Mouse (Mus musculus): ENCODE measurements at regions not wholly inside any gene's neighbourhood (a gene's known extent, or its start where the extent isn't known, plus 50 kb on each side); places are given as distances from the start of the nearest gene placed in this dataset.

DNA sequence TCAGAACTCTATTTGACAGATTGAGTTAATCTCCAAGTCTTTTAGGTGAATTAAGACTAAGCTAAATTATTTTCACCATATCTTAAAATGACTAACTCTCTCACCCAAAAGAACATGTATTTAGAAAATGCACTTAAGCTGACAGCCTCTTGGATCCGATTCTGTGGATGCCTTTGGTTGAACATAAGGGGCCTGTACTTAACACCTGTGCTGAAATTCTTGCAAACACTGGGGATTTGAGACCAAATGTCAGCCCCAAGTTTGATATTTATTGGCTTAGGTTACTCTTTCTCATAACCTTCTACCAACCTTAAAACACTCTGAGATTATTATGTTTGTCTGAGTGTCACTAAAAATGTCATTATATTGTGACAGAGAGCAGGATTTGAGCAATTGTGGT, 126.6 kb upstream of the C9orf72 start:
- H3ac ChIP-seq (ENCODE audit: control insufficient read depth, insufficient read length), result no peak overlapping the region
- H3K27me3 ChIP-seq (ENCODE audit: control insufficient read depth, insufficient read depth, insufficient read length), result no peaks in the 10 kb centered on the region
- no peaks in the 10 kb centered on the region for H3K36me3 ChIP-seq (ENCODE audit: control insufficient read depth, insufficient read depth)
- no peak overlapping the region for H3K4me3 ChIP-seq
- no peak overlapping the region for H3K4me2 ChIP-seq (ENCODE audit: low read depth)
- H3K79me2 ChIP-seq (ENCODE audit: control insufficient read depth, insufficient read depth), result no peaks in the 10 kb centered on the region
- TF ChIP-seq USF1 (IDR thresholded peaks at IDR 0.05; ENCODE audit: low read depth) (no peak), MAX (IDR thresholded peaks at IDR 0.05; ENCODE audit: low read depth) (no peak), MYOD1 (IDR thresholded peaks at IDR 0.05; ENCODE audit: control insufficient read depth in 1 of 3, insufficient read length in 2 of 3, low read depth in 2 of 3) (no peak), TCF12 (IDR thresholded peaks at IDR 0.05; ENCODE audit: insufficient read depth, poor library complexity, severe bottlenecking) (no peak), POLR2AphosphoS2 (IDR thresholded peaks at IDR 0.05; ENCODE audit: insufficient read length, low read depth) (no peak), TCF3 (IDR thresholded peaks at IDR 0.05; ENCODE audit: insufficient read length, low read depth) (no peak), POLR2A (IDR thresholded peaks at IDR 0.05; ENCODE audit: insufficient read length, low read depth) (no peak), MYOG (IDR thresholded peaks at IDR 0.05; ENCODE audit: control insufficient read depth in 1 of 3, insufficient read depth in 1 of 3, insufficient read length in 2 of 3, low read depth in 2 of 3) (no peak), REST (IDR thresholded peaks at IDR 0.05; ENCODE audit: insufficient read depth, insufficient read length) (no peak), SRF (IDR thresholded peaks at IDR 0.05; ENCODE audit: control insufficient read depth, insufficient read length, low read depth) (no peak), CEBPB (IDR thresholded peaks at IDR 0.05; ENCODE audit: insufficient read depth, poor library complexity, severe bottlenecking) (no peak), E2F4 (IDR thresholded peaks at IDR 0.05; ENCODE audit: insufficient read depth) (no peak)

GRCm38 (mm10) chr4:35350465-35350864, 124.5 kb upstream of the C9orf72 start:
- Histone ChIP-seq H3K79me2 (ENCODE audit: control insufficient read depth, insufficient read depth) (no peaks in the 10 kb centered on the region), H3ac (ENCODE audit: control insufficient read depth, insufficient read length) (no peak overlapping the region), H3K36me3 (ENCODE audit: control insufficient read depth, insufficient read depth) (no peaks in the 10 kb centered on the region), H3K4me2 (ENCODE audit: low read depth) (no peak overlapping the region), H3K27me3 (ENCODE audit: control insufficient read depth, insufficient read depth, insufficient read length) (no peaks in the 10 kb centered on the region), H3K4me3 (no peak overlapping the region)
- TF ChIP-seq REST (IDR thresholded peaks at IDR 0.05; ENCODE audit: insufficient read depth, insufficient read length), result no peak
- TF ChIP-seq CEBPB (IDR thresholded peaks at IDR 0.05; ENCODE audit: insufficient read depth, poor library complexity, severe bottlenecking), result no peak
- TF ChIP-seq TCF3 (IDR thresholded peaks at IDR 0.05; ENCODE audit: insufficient read length, low read depth), result no peak
- no peak for TF ChIP-seq MYOG (IDR thresholded peaks at IDR 0.05; ENCODE audit: control insufficient read depth in 1 of 3, insufficient read depth in 1 of 3, insufficient read length in 2 of 3, low read depth in 2 of 3)
- TF ChIP-seq USF1 (IDR thresholded peaks at IDR 0.05; ENCODE audit: low read depth), result no peak
- TF ChIP-seq SRF (IDR thresholded peaks at IDR 0.05; ENCODE audit: control insufficient read depth, insufficient read length, low read depth), result no peak
- TF ChIP-seq E2F4 (IDR thresholded peaks at IDR 0.05; ENCODE audit: insufficient read depth), result no peak

GRCm38 (mm10) chr4:35347609-35348008, 121.6 kb upstream of the C9orf72 start:
- H3K4me3 ChIP-seq, result no peak overlapping the region

GRCm38 (mm10) chr4:35343751-35344150, 117.8 kb upstream of the C9orf72 start:
- TF ChIP-seq REST (IDR thresholded peaks at IDR 0.05; ENCODE audit: insufficient read depth, insufficient read length) (no peak), CEBPB (IDR thresholded peaks at IDR 0.05; ENCODE audit: insufficient read depth, poor library complexity, severe bottlenecking) (no peak), MYOD1 (IDR thresholded peaks at IDR 0.05; ENCODE audit: control insufficient read depth in 1 of 3, insufficient read length in 2 of 3, low read depth in 2 of 3) (no peak), POLR2A (IDR thresholded peaks at IDR 0.05; ENCODE audit: insufficient read length, low read depth) (no peak), MAX (IDR thresholded peaks at IDR 0.05; ENCODE audit: low read depth) (no peak), SRF (IDR thresholded peaks at IDR 0.05; ENCODE audit: control insufficient read depth, insufficient read length, low read depth) (no peak), E2F4 (IDR thresholded peaks at IDR 0.05; ENCODE audit: insufficient read depth) (no peak), TCF12 (IDR thresholded peaks at IDR 0.05; ENCODE audit: insufficient read depth, poor library complexity, severe bottlenecking) (no peak)
- H3K4me2 ChIP-seq (ENCODE audit: low read depth), result no peak overlapping the region
- H3K79me2 ChIP-seq (ENCODE audit: control insufficient read depth, insufficient read depth), result no peaks in the 10 kb centered on the region
- no peaks in the 10 kb centered on the region for H3K27me3 ChIP-seq (ENCODE audit: control insufficient read depth, insufficient read depth, insufficient read length)
- no peaks in the 10 kb centered on the region for H3K36me3 ChIP-seq (ENCODE audit: control insufficient read depth, insufficient read depth)
- H3K4me3 ChIP-seq, result no peak overlapping the region
- no peak overlapping the region for H3ac ChIP-seq (ENCODE audit: control insufficient read depth, insufficient read length)

More at GRCm38 (mm10) chr4:35347609-35348008, 121.6 kb upstream of the C9orf72 start:
- TF ChIP-seq USF1 (IDR thresholded peaks at IDR 0.05; ENCODE audit: low read depth) (no peak), MYOG (IDR thresholded peaks at IDR 0.05; ENCODE audit: control insufficient read depth in 1 of 3, insufficient read depth in 1 of 3, insufficient read length in 2 of 3, low read depth in 2 of 3) (no peak)
- H3K36me3 ChIP-seq (ENCODE audit: control insufficient read depth, insufficient read depth), result no peaks in the 10 kb centered on the region
- H3K4me2 ChIP-seq (ENCODE audit: low read depth), result no peak overlapping the region
- no peaks in the 10 kb centered on the region for H3K79me2 ChIP-seq (ENCODE audit: control insufficient read depth, insufficient read depth)
- H3ac ChIP-seq (ENCODE audit: control insufficient read depth, insufficient read length), result no peak overlapping the region
- H3K27me3 ChIP-seq (ENCODE audit: control insufficient read depth, insufficient read depth, insufficient read length), result no peaks in the 10 kb centered on the region

DNA sequence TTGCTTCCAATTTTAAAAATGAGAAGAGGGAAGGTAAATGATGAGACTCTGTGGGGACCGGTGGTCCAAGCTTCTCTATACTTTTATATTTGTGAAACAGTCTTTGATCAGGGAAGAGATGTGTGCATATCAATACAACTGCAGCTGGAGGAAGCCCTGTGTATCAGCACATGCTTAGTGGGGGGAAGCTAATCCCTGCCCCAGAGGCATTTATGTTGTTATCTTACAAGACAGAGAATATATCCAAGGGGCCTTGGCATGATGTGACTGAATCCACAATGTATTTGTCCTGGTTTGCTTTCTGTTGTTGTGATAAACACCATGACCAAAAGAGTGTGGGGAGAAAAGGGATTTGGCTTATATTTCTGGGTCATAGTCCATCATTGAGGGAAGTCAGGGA, 105.2 kb upstream of the C9orf72 start:
- no peak for TF ChIP-seq MYOG (IDR thresholded peaks at IDR 0.05; ENCODE audit: control insufficient read depth in 1 of 3, insufficient read depth in 1 of 3, insufficient read length in 2 of 3, low read depth in 2 of 3)
- TF ChIP-seq TCF3 (IDR thresholded peaks at IDR 0.05; ENCODE audit: insufficient read length, low read depth), result no peak
- TF ChIP-seq MAX (IDR thresholded peaks at IDR 0.05; ENCODE audit: low read depth), result no peak
- Histone ChIP-seq H3K4me2 (ENCODE audit: low read depth) (no peak overlapping the region), H3ac (ENCODE audit: control insufficient read depth, insufficient read length) (no peak overlapping the region), H3K27me3 (ENCODE audit: control insufficient read depth, insufficient read depth, insufficient read length) (no peaks in the 10 kb centered on the region), H3K36me3 (ENCODE audit: control insufficient read depth, insufficient read depth) (no peaks in the 10 kb centered on the region), H3K4me3 (no peak overlapping the region), H3K79me2 (ENCODE audit: control insufficient read depth, insufficient read depth) (no peaks in the 10 kb centered on the region)

Measured in myocyte (in vitro differentiated cells).